Mouse (Mus musculus) thymus, adult 2 months (tissue): ENCODE data around the gene Stmn1.

Experiments used
- CTCF ChIP-seq: fragments of 200-500 bp; IDR thresholded peaks from 2 replicates; pipeline ENCODE4 v1.5.1; 2012; ENCODE audit warnings: mild to moderate bottlenecking, control low read depth, low read length, moderate library complexity, borderline replicate concordance; ENCODE audit not compliant: control insufficient read depth, poor library complexity, insufficient read depth; ENCODE audit errors: extremely low read depth
- POLR2A ChIP-seq: fragments of 200-500 bp; IDR thresholded peaks from 2 replicates; pipeline ENCODE4 v1.6.1; 2012; ENCODE audit warnings: mild to moderate bottlenecking, low read length, control low read depth, moderate library complexity; ENCODE audit not compliant: control insufficient read depth, poor library complexity, insufficient read depth; ENCODE audit errors: extremely low read depth

- TF ChIP-seq CTCF: no peak
- TF ChIP-seq POLR2A: no peak
Measured at GRCm38 (mm10) chr4:134443589-134443988, 24.5 kb upstream of the Stmn1 start.
